Mouse (Mus musculus): ENCODE data around the gene Gpr87.

DNA sequence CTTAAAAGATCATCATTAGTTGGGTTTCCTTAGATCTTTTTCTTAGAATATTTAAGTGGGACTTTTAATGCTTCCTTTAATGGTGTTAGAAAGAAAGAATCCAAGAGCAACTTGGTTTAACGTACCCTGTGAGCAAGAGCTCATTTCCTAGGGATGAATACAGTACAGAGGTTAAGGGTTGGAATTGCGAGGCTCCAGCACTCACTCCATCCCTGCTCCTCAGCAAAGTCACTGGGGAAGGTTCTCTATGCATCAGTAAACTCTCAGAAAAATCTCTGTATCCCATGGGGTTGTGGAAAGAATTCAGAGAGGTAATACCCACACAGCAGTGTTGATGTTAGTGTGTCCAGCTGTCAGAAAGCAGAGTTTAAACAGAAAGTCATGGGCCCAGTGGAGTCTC lies 54.8 kb downstream of the Gpr87 start:
- no peak for TF ChIP-seq CTCF (IDR thresholded peaks at IDR 0.05; ENCODE audit: control insufficient read depth, insufficient read depth, insufficient read length)
- TF ChIP-seq MAX (IDR thresholded peaks at IDR 0.05) = no peak

All from C2C12 (cell line).